Mouse (Mus musculus) G1E (cell line): ENCODE measurements at regions not wholly inside any gene's neighbourhood (a gene's known extent, or its start where the extent isn't known, plus 50 kb on each side); places are given as distances from the start of the nearest gene placed in this dataset.

ENCODE experiments used
- CTCF ChIP-seq: IDR thresholded peaks from 2 replicates; pipeline ENCODE4 v1.5.1; 2012; ENCODE audit warnings: low read depth, low read length, inconsistent platforms, mixed read lengths
- TAL1 ChIP-seq: conservative IDR thresholded peaks from 2 replicates; pipeline ENCODE4 v1.6.1; 2012; ENCODE audit warnings: low read depth, low read length, inconsistent platforms, mixed read lengths

DNA sequence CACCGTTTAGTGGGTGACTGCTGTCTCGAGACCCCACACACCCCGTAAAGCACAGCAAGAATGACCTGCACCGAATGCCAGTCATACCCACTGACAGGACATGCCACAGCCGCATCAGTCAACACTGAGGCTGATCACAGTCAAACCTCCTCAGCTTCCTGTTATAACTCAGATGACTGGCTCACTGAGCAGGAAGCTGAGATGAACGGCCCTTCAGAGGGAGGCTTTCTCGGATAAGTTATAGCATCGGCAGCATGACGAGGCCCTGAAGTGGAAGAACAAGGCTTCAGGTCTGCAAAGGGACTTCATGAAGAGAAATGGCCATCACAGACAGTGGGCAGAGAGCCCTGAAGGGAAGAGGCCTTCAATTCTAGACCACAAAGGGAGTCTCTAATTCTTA lies 87.0 kb downstream of the Lbh start:
- TF ChIP-seq CTCF (no peak), TAL1 (no peak)
